Mouse (Mus musculus) olfactory bulb, adult 2 months (tissue): ENCODE results near the gene Cntnap5c. TPM values are rescaled to one million over a fixed set of nuclear protein-coding genes. Genes with fewer than 3 reads are reported as not detected.

Experiments
- H3K27ac ChIP-seq: fragments of 200-500 bp; 2 replicates; pipeline ENCODE4 v1.5.1; 2012; ENCODE audit warnings: low read depth, low read length; ENCODE audit not compliant: insufficient read depth
- H3K4me1 ChIP-seq: fragments of 200-500 bp; 2 replicates; pipeline ENCODE4 v1.6.1; 2012; ENCODE audit warnings: low read length; ENCODE audit not compliant: control insufficient read depth, insufficient read depth
- H3K4me3 ChIP-seq: fragments of 200-500 bp; 2 replicates; pipeline ENCODE4 v1.5.1; 2012; ENCODE audit warnings: mild to moderate bottlenecking, low read depth, low read length, moderate library complexity; ENCODE audit not compliant: insufficient read depth
- CTCF ChIP-seq: fragments of 200-500 bp; IDR thresholded peaks from 2 replicates; pipeline ENCODE4 v1.5.1; 2012; ENCODE audit warnings: low read depth, mild to moderate bottlenecking, low read length, moderate library complexity; ENCODE audit not compliant: insufficient read depth
- POLR2A ChIP-seq: fragments of 200-500 bp; IDR thresholded peaks from 2 replicates; pipeline ENCODE4 v1.6.1; 2012; ENCODE audit warnings: mild to moderate bottlenecking, low read depth, low read length, moderate library complexity; ENCODE audit not compliant: insufficient read depth
- WGBS: fragments of 180-500 bp; shearing (Covaris S2); methylation state at CpG from one replicate; pipeline ENCODE4 v1.1.7; 2018; 5-methylcytosine and 5-hydroxymethylcytosine counted together
- polyA plus RNA-seq: library from polyadenylated mRNA; stranded (reverse); fragments of >200 nt; gene quantifications from 2 replicates; pipeline ENCODE4 v1.2.4, GENCODE M21; 2012; ENCODE audit warnings: low replicate concordance; ENCODE audit not compliant: missing spikeins, insufficient read depth, insufficient read length

Cntnap5c gene
- polyA plus RNA-seq, 1 experiment: not detected

- Histone ChIP-seq H3K4me3 (no peak overlapping the region), H3K27ac (no peak overlapping the region), H3K4me1 (no peaks in the 10 kb centered on the region)
- WGBS: 42% methylated on average over 1 of the region's 1 CpGs
- TF ChIP-seq CTCF: no peak
- no peak for TF ChIP-seq POLR2A
Observed at GRCm38 (mm10) chr17:57996461-57996860, 227.1 kb downstream of the Cntnap5c start.

GRCm38 (mm10) chr17:57999080-57999479 is 229.7 kb downstream of the Cntnap5c start:
- TF ChIP-seq CTCF (no peak), POLR2A (no peak)
- no peak overlapping the region for H3K4me3 ChIP-seq
- 87% methylated on average over 2 of the region's 2 CpGs for WGBS
- H3K27ac ChIP-seq: no peak overlapping the region
- no peaks in the 10 kb centered on the region for H3K4me1 ChIP-seq

- Histone ChIP-seq H3K4me3 (no peak overlapping the region), H3K27ac (no peak overlapping the region), H3K4me1 (no peaks in the 10 kb centered on the region)
- 86% methylated on average over 5 of the region's 5 CpGs for WGBS
- TF ChIP-seq POLR2A: no peak
- no peak for TF ChIP-seq CTCF
Observed at GRCm38 (mm10) chr17:58002845-58003244, 233.5 kb downstream of the Cntnap5c start.

- no peak for TF ChIP-seq CTCF
- TF ChIP-seq POLR2A: no peak
- no peak overlapping the region for H3K4me3 ChIP-seq
- no peak overlapping the region for H3K27ac ChIP-seq
- no peaks in the 10 kb centered on the region for H3K4me1 ChIP-seq
- 23% methylated on average over 1 of the region's 1 CpGs for WGBS
Observed at GRCm38 (mm10) chr17:58003322-58003721, 234.0 kb downstream of the Cntnap5c start.

- WGBS: 85% methylated on average over 2 of the region's 2 CpGs
Observed at GRCm38 (mm10) chr17:58004491-58004890, 235.1 kb downstream of the Cntnap5c start.

GRCm38 (mm10) chr17:58041178-58041577 is 271.8 kb downstream of the Cntnap5c start:
- Histone ChIP-seq H3K4me1 (no peaks in the 10 kb centered on the region), H3K27ac (no peak overlapping the region), H3K4me3 (no peak overlapping the region)
- WGBS: 58% methylated on average over 2 of the region's 2 CpGs
- no peak for TF ChIP-seq POLR2A
- TF ChIP-seq CTCF: no peak

More at GRCm38 (mm10) chr17:58004491-58004890, 235.1 kb downstream of the Cntnap5c start:
- Histone ChIP-seq H3K27ac (no peak overlapping the region), H3K4me1 (no peaks in the 10 kb centered on the region), H3K4me3 (no peak overlapping the region)
- no peak for TF ChIP-seq CTCF
- no peak for TF ChIP-seq POLR2A

GRCm38 (mm10) chr17:58045149-58045548 is 275.8 kb downstream of the Cntnap5c start:
- TF ChIP-seq CTCF (no peak), POLR2A (no peak)
- no peaks in the 10 kb centered on the region for H3K4me1 ChIP-seq
- H3K27ac ChIP-seq: no peak overlapping the region
- H3K4me3 ChIP-seq: no peak overlapping the region

GRCm38 (mm10) chr17:58069912-58070311 is 300.5 kb downstream of the Cntnap5c start:
- Histone ChIP-seq H3K27ac (no peak overlapping the region), H3K4me1 (no peaks in the 10 kb centered on the region), H3K4me3 (no peak overlapping the region)
- WGBS: 83% methylated on average over 7 of the region's 7 CpGs
- TF ChIP-seq CTCF (no peak), POLR2A (no peak)

GRCm38 (mm10) chr17:58082676-58083075 is 313.3 kb downstream of the Cntnap5c start:
- no peaks in the 10 kb centered on the region for H3K4me1 ChIP-seq
- no peak overlapping the region for H3K27ac ChIP-seq
- WGBS: 100% methylated on average over 1 of the region's 1 CpGs
- H3K4me3 ChIP-seq: no peak overlapping the region
- TF ChIP-seq POLR2A (no peak), CTCF (no peak)

- 74% methylated on average over 2 of the region's 2 CpGs for WGBS
- no peak for TF ChIP-seq POLR2A
- TF ChIP-seq CTCF: no peak
- no peaks in the 10 kb centered on the region for H3K4me1 ChIP-seq
- no peak overlapping the region for H3K27ac ChIP-seq
- no peak overlapping the region for H3K4me3 ChIP-seq
Observed at GRCm38 (mm10) chr17:58104505-58104904, 335.1 kb downstream of the Cntnap5c start.
